ENCODE assay signal across 9 mouse cellular contexts in the genomic region with DNA sequence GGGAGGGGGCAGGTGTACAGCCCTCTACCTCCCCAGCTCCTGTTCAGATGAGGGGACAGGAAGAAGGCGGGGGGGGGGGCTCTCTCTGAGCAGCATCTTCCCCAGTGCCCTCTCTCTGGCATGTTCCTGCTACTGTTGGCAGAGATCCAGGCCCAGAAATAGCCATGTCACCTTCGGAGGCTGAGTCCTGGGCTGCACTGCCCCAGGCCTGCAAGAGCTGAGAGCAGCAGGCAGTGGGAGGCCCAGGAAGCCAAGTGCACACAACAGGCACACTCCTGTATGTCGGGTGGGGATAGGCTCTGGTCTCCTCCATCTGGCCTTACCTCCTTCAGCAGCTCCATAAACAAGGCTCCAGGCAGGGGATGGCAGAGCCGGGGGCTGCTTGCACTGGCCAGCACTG. TPM values are rescaled to one million over a fixed set of nuclear protein-coding genes. Genes with fewer than 3 reads are reported as not detected.
DNase-seq lines count a peak whose midpoint lies in the region; ATAC-seq and TF ChIP-seq lines count a peak whose summit lies in the region.
"Had no signal": no experiment of that assay in that cellular context is flagged by ENCODE, and none has a peak within 500 bp of the region (broad histone marks: within the 10 kb centered on the region; RNA-seq: fewer than 3 reads in every experiment).

No protein-coding gene starts in this region.

- no peak overlapping the region for H3K27ac ChIP-seq in intestine, embryonic 15.5 days
- H3K27ac ChIP-seq in intestine, postnatal 0 days (ENCODE audit: low read depth, low read length): no peak overlapping the region
- H3K27ac ChIP-seq in midbrain, embryonic 11.5 days (ENCODE audit: low read depth, low read length): peak overlapping the region; percentile 4

- no peaks in the 10 kb centered on the region for H3K36me3 ChIP-seq in intestine, embryonic 15.5 days
- H3K36me3 ChIP-seq in intestine, postnatal 0 days (ENCODE audit: control insufficient read depth, insufficient read depth): no peaks in the 10 kb centered on the region
- no peaks in the 10 kb centered on the region for H3K36me3 ChIP-seq in midbrain, embryonic 11.5 days (ENCODE audit: control insufficient read depth, insufficient read depth, low read length)

- ATAC-seq in intestine, embryonic 15.5 days: peak; percentile 35; the same call in 1 of the 2 replicates
- no peak for ATAC-seq in intestine, postnatal 0 days
- peak; percentile 37; the same call in 1 of the 2 replicates for ATAC-seq in common myeloid progenitor, adult 5-6 weeks (replicated peaks; ENCODE audit: low read depth, poor library complexity, severe bottlenecking)
- 0 out of 2 replicates have a peak, but pooled peaks have one; percentile 31 for ATAC-seq in midbrain, embryonic 11.5 days (ENCODE audit: low FRiP score)

- peak; percentile 79 to 86 for DNase-seq in heart, postnatal 10 days
- no peak for DNase-seq in midbrain, embryonic 11.5 days (ENCODE audit: low spot score, missing footprints)
- DNase-seq in embryo, embryonic 10.5 days (ENCODE audit: low spot score): no peak
- no peak for DNase-seq in spleen, postnatal 10 days (ENCODE audit: low spot score in 2 of 2)
- no peak for DNase-seq in cerebellum, adult 11 months
- DNase-seq: lung, adult 18-20 months had no signal

- H3K4me1 ChIP-seq in intestine, embryonic 15.5 days (replicated peaks): peaks cover 35% of the 10 kb centered on the region
- H3K4me1 ChIP-seq in intestine, postnatal 0 days (replicated peaks; ENCODE audit: control insufficient read depth, insufficient read depth, low read length): no peaks in the 10 kb centered on the region
- peaks cover 19% of the 10 kb centered on the region for H3K4me1 ChIP-seq in midbrain, embryonic 11.5 days (ENCODE audit: control insufficient read depth, insufficient read depth, low read length)

- intact Hi-C loops in heart, postnatal 10 days (cut with DNase I): no loop called here

- no peaks in the 10 kb centered on the region for H3K27me3 ChIP-seq in intestine, embryonic 15.5 days (replicated peaks)
- no peaks in the 10 kb centered on the region for H3K27me3 ChIP-seq in intestine, postnatal 0 days (replicated peaks; ENCODE audit: control insufficient read depth, insufficient read depth, low read length)
- H3K27me3 ChIP-seq in midbrain, embryonic 11.5 days (ENCODE audit: control insufficient read depth, insufficient read depth, low read length): peaks cover 2% of the 10 kb centered on the region; the same call in 1 of the 2 replicates

- WGBS in intestine, embryonic 15.5 days: 41% methylated on average over 4 of the region's 4 CpGs
- WGBS in intestine, postnatal 0 days: 45% methylated on average over 4 of the region's 4 CpGs
- WGBS in midbrain, embryonic 11.5 days: 69% methylated on average over 4 of the region's 4 CpGs

- H3K4me3 ChIP-seq in intestine, embryonic 15.5 days (replicated peaks): no peak overlapping the region
- H3K4me3 ChIP-seq in intestine, postnatal 0 days (ENCODE audit: low read depth, low read length): no peak overlapping the region
- no peak overlapping the region for H3K4me3 ChIP-seq in midbrain, embryonic 11.5 days (ENCODE audit: low read depth, low read length)

- peak overlapping the region; percentile 13; the same call in 1 of the 2 replicates for H3K9ac ChIP-seq in intestine, embryonic 15.5 days
- H3K9ac ChIP-seq in intestine, postnatal 0 days (ENCODE audit: low read depth, low read length): no peak overlapping the region
- no peak overlapping the region for H3K9ac ChIP-seq in midbrain, embryonic 11.5 days (ENCODE audit: low read length)

- TF ChIP-seq CTCF in intestine, postnatal 0 days (IDR thresholded peaks at IDR 0.05; ENCODE audit: low read depth): no peak

- H3K4me2 ChIP-seq in intestine, embryonic 15.5 days (replicated peaks): no peak overlapping the region
- H3K4me2 ChIP-seq in intestine, postnatal 0 days (replicated peaks; ENCODE audit: low read depth): no peak overlapping the region
- H3K4me2 ChIP-seq in midbrain, embryonic 11.5 days: no peak overlapping the region

- no peaks in the 10 kb centered on the region for H3K9me3 ChIP-seq in intestine, embryonic 15.5 days
- no peaks in the 10 kb centered on the region for H3K9me3 ChIP-seq in intestine, postnatal 0 days (ENCODE audit: control insufficient read depth)
- no peaks in the 10 kb centered on the region for H3K9me3 ChIP-seq in midbrain, embryonic 11.5 days (ENCODE audit: control insufficient read depth, low read length)

RNA-seq across cellular contexts. Expression of a gene that starts 16.7 kb away (rescaled TPM):
- 1.8 and 2.1 TPM in 2 replicates for polyA plus RNA-seq in intestine, embryonic 15.5 days (2015; fragmentation: Nextera tagmentation; extraction: Ambion mirVana)
- 0.75 and 0.82 TPM in 2 replicates for polyA plus RNA-seq in intestine, postnatal 0 days (2015; fragmentation: Nextera tagmentation; extraction: Ambion mirVana)
- not detected in 2 replicates for total RNA-seq in common myeloid progenitor, adult 5-6 weeks (2017)
- 1 to 10 TPM; 1.2 to 1.3 TPM for total RNA-seq in heart, postnatal 10 days (2021)
- polyA plus RNA-seq in midbrain, embryonic 11.5 days (2014; fragmentation: Nextera tagmentation; extraction: Ambion mirVana): 7.5 and 8.2 TPM in 2 replicates

Comparison
In these comparisons a context has a peak if more than half of its experiments do, and no peak if none do; other contexts are left out.
1. DNase-seq: peak in heart, postnatal 10 days (2 of 2); none in midbrain, embryonic 11.5 days (single experiment), embryo, embryonic 10.5 days (single experiment), spleen, postnatal 10 days (0 of 2) and cerebellum, adult 11 months (single experiment).